Mouse (Mus musculus): Measurements from ENCODE around the gene Rnf216. TPM values are rescaled to one million over a fixed set of nuclear protein-coding genes. Genes with fewer than 3 reads are reported as not detected.

Rnf216 gene
- polyA plus RNA-seq, 1 experiment, result 36.3 TPM

DNA sequence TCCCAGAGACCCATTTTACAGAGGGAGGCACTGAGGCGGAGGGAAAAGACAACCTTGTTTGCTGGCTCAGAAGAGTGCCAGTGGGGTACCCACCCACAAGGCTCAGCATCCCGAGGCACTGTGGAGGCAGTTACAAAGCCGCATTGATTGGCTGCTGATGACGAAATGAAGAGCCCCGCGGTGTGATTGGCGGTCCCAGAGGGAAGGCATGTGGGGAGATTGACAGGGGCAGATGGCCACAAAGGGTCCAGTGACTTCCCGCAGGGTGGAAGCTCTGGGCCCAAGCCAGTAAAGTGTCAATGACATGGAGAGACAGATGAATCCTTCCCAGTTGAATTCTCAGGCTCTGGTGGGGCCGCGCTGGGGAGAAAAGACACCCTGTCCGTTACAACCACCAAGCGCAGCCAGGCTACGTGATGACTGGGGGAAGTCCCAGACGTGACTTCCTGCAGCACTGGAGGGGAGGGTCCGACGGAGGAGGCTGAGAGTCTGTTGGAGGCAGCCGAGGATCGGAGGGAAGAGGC is 138.1 kb downstream of the Rnf216 start:
- Histone ChIP-seq H3K27ac (ENCODE audit: insufficient read depth, low read length) (no peak overlapping the region), H3K4me3 (ENCODE audit: insufficient read depth, low read length) (no peak overlapping the region), H3K4me1 (ENCODE audit: control insufficient read depth, insufficient read depth, low read length) (no peaks in the 10 kb centered on the region)
- no peak for TF ChIP-seq POLR2A (IDR thresholded peaks at IDR 0.05; ENCODE audit: low read depth, low read length)
- TF ChIP-seq CTCF (IDR thresholded peaks at IDR 0.05; ENCODE audit: borderline replicate concordance, insufficient read depth, low read length), result no peak

DNA sequence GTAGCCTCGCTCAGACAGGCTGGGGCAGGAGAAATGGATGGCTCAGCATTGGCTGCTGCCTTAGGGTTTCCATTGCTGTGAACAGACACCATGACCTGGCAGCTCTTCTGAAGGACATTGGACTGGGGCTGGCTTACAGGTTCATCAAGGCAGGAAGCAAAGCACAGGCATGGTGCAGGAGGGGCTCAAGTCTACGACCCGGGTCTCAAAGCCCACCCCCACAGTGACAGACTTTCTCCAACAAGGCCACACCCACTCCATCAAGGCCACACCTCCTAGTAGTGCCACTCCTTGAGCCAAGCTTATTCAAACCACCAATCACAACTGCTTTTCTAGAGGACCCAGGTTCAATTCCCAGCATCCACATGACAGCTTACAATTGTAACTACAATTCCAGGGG is 138.8 kb downstream of the Rnf216 start:
- Histone ChIP-seq H3K4me3 (ENCODE audit: insufficient read depth, low read length) (no peak overlapping the region), H3K4me1 (ENCODE audit: control insufficient read depth, insufficient read depth, low read length) (no peaks in the 10 kb centered on the region), H3K27ac (ENCODE audit: insufficient read depth, low read length) (no peak overlapping the region)
- TF ChIP-seq CTCF (IDR thresholded peaks at IDR 0.05; ENCODE audit: borderline replicate concordance, insufficient read depth, low read length), result no peak
- TF ChIP-seq POLR2A (IDR thresholded peaks at IDR 0.05; ENCODE audit: low read depth, low read length), result 0 out of 2 replicates have a peak, but pooled peaks have one; percentile 1

DNA sequence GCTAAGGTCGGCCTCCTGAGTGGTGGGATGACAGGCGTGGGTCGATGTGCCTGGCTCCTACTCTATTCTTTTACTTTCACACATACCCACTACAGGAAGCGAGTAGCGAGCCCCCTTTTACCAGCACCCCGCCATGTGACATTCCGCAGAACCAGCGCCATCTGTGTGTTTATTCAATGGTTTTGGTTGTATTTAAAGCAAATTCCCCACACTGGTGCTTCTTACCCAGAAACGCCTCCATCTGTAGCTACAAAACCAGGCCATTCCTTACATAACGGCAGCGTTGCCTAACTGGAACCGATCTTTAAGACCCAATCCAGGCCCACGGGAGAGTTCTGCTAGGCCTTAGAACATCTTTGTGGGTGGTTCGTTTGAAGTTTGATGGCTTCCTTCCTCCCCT is 144.4 kb downstream of the Rnf216 start:
- H3K27ac ChIP-seq (ENCODE audit: insufficient read depth, low read length), result no peak overlapping the region
- H3K4me3 ChIP-seq (ENCODE audit: insufficient read depth, low read length), result no peak overlapping the region
- TF ChIP-seq POLR2A (IDR thresholded peaks at IDR 0.05; ENCODE audit: low read depth, low read length), result no peak
- no peak for TF ChIP-seq CTCF (IDR thresholded peaks at IDR 0.05; ENCODE audit: borderline replicate concordance, insufficient read depth, low read length)
- no peaks in the 10 kb centered on the region; the same call in 1 of the 2 replicates for H3K4me1 ChIP-seq (ENCODE audit: control insufficient read depth, insufficient read depth, low read length)

DNA sequence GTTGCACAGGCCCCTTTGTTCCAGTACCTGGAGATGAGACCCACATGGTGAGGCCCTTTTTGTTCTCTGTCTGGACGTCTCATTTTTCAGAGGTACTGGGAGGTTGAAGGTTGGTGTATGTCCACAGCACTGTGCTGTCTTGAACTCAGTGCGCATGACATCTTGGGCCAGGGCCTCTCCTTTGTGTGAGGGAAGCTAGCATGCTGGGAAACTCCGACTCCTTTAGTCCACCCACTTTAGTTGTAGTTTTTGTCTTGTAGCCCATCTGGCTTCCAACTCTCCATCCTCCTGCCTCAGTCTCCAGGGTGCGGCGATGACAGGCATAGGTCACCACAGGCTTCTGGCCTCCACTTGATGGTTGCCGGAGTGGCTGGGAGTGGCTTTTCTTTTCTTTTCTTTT is 148.1 kb downstream of the Rnf216 start:
- Histone ChIP-seq H3K27ac (ENCODE audit: insufficient read depth, low read length) (peak overlapping the region; percentile 15; the same call in 1 of the 2 replicates), H3K4me1 (ENCODE audit: control insufficient read depth, insufficient read depth, low read length) (no peaks in the 10 kb centered on the region; the same call in 1 of the 2 replicates), H3K4me3 (ENCODE audit: insufficient read depth, low read length) (peak overlapping the region; percentile 22)
- TF ChIP-seq POLR2A (IDR thresholded peaks at IDR 0.05; ENCODE audit: low read depth, low read length), result no peak
- TF ChIP-seq CTCF (IDR thresholded peaks at IDR 0.05; ENCODE audit: borderline replicate concordance, insufficient read depth, low read length), result no peak

DNA sequence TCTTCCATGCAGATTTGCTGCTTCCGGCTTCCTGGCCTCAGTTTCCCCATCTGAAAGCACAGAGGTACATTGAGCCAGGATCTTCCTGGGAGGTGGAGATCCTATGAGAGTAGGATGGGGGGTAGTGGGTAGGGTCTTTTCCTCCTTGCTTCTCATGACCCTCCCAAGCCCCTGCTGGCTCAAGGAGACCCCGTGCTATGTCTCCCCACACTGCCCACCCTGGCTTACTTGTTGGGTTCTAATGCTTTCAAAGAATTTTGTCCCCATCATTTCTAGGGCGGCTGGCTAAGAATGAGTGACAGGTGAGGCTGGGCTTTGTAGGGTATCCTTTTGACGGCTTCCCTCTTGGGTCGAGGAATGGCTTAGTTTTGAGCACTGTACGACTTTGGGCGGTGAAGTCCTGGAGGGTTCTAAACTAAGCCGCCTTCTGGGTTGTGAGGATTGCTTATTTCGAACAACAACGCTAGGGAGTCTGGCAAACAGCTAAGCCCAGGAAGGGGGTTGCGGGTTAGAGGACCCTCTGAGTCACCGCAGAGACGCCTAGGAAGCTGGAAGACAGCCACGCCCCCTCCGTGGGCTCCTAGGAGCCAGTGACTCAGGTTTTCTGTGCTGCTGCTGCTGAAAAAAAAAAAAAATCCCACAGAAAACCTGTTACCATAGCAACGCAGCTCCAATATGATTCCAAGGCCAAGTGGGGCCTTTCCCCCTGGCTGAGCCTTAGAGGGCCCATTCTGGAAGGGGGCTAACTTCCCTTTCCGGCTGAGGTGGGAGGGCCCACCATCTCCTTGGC is 148.9 kb downstream of the Rnf216 start:
- TF ChIP-seq CTCF (IDR thresholded peaks at IDR 0.05; ENCODE audit: borderline replicate concordance, insufficient read depth, low read length) (no peak), POLR2A (IDR thresholded peaks at IDR 0.05; ENCODE audit: low read depth, low read length) (no peak)
- H3K27ac ChIP-seq (ENCODE audit: insufficient read depth, low read length), result peak overlapping the region; percentile 51
- peaks cover 3% of the 10 kb centered on the region; the same call in 1 of the 2 replicates for H3K4me1 ChIP-seq (ENCODE audit: control insufficient read depth, insufficient read depth, low read length)
- H3K4me3 ChIP-seq (ENCODE audit: insufficient read depth, low read length), result peak overlapping the region; percentile 71

DNA sequence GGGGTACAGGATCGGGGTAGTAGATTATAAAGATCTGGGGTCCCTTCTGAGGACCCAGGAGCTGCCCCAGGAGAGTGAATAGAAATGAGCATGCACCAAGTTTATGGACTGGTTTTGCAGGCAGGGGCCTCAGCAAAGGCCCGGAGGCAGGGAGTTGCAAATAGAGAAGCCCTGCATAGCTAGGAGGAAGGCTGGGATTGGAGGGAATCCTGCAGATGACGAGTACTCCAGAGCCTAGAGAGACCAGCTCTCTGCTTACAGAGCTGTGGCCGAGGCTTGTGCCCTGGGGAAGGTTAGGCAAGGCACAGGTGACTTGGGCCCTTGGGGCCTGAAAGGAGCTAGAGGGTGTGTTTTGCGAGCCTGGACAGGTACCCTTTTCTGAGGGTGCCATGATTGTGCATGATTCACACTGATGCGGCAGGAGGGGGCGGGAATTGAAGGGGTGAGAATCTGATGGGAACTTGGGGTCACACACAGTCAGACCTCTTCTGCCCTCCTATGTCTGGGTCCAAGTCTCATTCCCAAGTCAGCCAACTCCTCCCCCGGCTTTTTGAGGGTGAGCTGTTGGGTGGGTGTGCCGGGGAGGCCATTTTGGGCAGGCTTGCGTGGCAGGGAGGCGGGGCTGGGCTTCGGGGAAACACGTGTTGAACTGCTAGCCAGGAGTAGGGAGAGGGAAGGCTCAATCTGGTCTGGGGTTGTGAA is 149.6 kb downstream of the Rnf216 start:
- Histone ChIP-seq H3K4me3 (ENCODE audit: insufficient read depth, low read length) (peak overlapping the region; percentile 71), H3K27ac (ENCODE audit: insufficient read depth, low read length) (peak overlapping the region; percentile 96), H3K4me1 (ENCODE audit: control insufficient read depth, insufficient read depth, low read length) (peaks cover 6% of the 10 kb centered on the region; the same call in 1 of the 2 replicates)
- TF ChIP-seq CTCF (IDR thresholded peaks at IDR 0.05; ENCODE audit: borderline replicate concordance, insufficient read depth, low read length) (no peak), POLR2A (IDR thresholded peaks at IDR 0.05; ENCODE audit: low read depth, low read length) (peak; percentile 73)

DNA sequence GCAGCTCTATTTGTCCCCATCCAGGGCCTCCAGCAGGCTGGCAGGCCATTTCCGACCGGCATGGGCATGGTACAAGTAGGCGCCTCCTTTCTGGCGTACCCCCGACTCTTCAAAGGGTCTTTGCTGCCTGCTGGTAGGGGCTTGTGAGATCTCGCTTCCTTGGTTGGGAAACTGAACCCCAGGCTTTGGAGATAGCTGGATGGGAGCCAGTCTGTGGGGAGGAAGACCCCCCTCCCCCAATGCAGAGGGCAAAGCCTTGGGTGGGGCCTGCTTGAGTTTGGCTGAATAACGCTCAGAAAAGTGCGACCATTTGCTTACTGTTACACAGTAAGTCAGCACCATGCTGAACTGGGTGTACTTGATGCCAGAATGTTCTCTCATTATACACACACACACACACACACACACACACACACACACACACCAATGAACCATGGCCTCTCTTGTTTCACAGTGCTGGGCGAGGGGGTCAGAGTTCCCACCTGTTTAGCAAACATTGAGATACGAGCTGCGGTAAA is 150.3 kb downstream of the Rnf216 start:
- H3K27ac ChIP-seq (ENCODE audit: insufficient read depth, low read length), result peak overlapping the region; percentile 96
- TF ChIP-seq CTCF (IDR thresholded peaks at IDR 0.05; ENCODE audit: borderline replicate concordance, insufficient read depth, low read length) (no peak), POLR2A (IDR thresholded peaks at IDR 0.05; ENCODE audit: low read depth, low read length) (peak; percentile 42; the same call in 1 of the 2 replicates)
- H3K4me3 ChIP-seq (ENCODE audit: insufficient read depth, low read length), result peak overlapping the region; percentile 71
- H3K4me1 ChIP-seq (ENCODE audit: control insufficient read depth, insufficient read depth, low read length), result peaks cover 6% of the 10 kb centered on the region; the same call in 1 of the 2 replicates

GRCm38 (mm10) chr5:142961881-142962443 is 150.8 kb downstream of the Rnf216 start:
- H3K4me3 ChIP-seq (ENCODE audit: insufficient read depth, low read length), result peak overlapping the region; percentile 71
- TF ChIP-seq POLR2A (IDR thresholded peaks at IDR 0.05; ENCODE audit: low read depth, low read length) (peak; percentile 49), CTCF (IDR thresholded peaks at IDR 0.05; ENCODE audit: borderline replicate concordance, insufficient read depth, low read length) (no peak)
- peaks cover 6% of the 10 kb centered on the region; the same call in 1 of the 2 replicates for H3K4me1 ChIP-seq (ENCODE audit: control insufficient read depth, insufficient read depth, low read length)
- peak overlapping the region; percentile 96 for H3K27ac ChIP-seq (ENCODE audit: insufficient read depth, low read length)

GRCm38 (mm10) chr5:142961398-142961880 is 151.4 kb downstream of the Rnf216 start:
- TF ChIP-seq POLR2A (IDR thresholded peaks at IDR 0.05; ENCODE audit: low read depth, low read length) (peak; percentile 71), CTCF (IDR thresholded peaks at IDR 0.05; ENCODE audit: borderline replicate concordance, insufficient read depth, low read length) (no peak)
- Histone ChIP-seq H3K4me1 (ENCODE audit: control insufficient read depth, insufficient read depth, low read length) (peaks cover 6% of the 10 kb centered on the region; the same call in 1 of the 2 replicates), H3K4me3 (ENCODE audit: insufficient read depth, low read length) (peak overlapping the region; percentile 71), H3K27ac (ENCODE audit: insufficient read depth, low read length) (peak overlapping the region; percentile 96)
